Mouse (Mus musculus) adrenal gland, adult 8-10 months (tissue): Measurements from ENCODE around the gene 1700001J03Rik. TPM values are rescaled to one million over a fixed set of nuclear protein-coding genes. Genes with fewer than 3 reads are reported as not detected.
"Not testable (repeated sequence)": the region's sequence is repeated elsewhere in the genome, so short reads cannot be mapped to it uniquely, and the experiment has no call there.

Experiments
- DNase-seq: peaks from one replicate; pipeline ENCODE4 v3.0.0; 2022
- total RNA-seq, 4 experiments: library from RNA; stranded (reverse); gene quantifications; 2 replicates each; pipeline ENCODE4 v1.2.4; 2022

Gene 1700001J03Rik
- total RNA-seq, 4 experiments from 2014 or later: 0.44 to 4.3 (median 2.1) TPM

GRCm38 (mm10) chr5:146188144-146188543, 3.0 kb upstream of the 1700001J03Rik start:
- DNase-seq: no peak

- peak; percentile 31 for DNase-seq
Measured at GRCm38 (mm10) chr5:146187441-146187840, 2.3 kb upstream of the 1700001J03Rik start.

GRCm38 (mm10) chr5:146172744-146173143, 12.4 kb downstream of the 1700001J03Rik start:
- DNase-seq: peak; percentile 10

GRCm38 (mm10) chr5:146170621-146171020, 14.5 kb downstream of the 1700001J03Rik start, which contains the start of gene Gm6309:
Gene Gm6309, minus strand, starts transcription at chr5:146170721.
- DNase-seq: not testable (repeated sequence)

GRCm38 (mm10) chr5:146160439-146160838, 24.7 kb downstream of the 1700001J03Rik start, which contains the start of gene Gm5565:
Gene Gm5565, minus strand, starts transcription at chr5:146160539.
- DNase-seq: not testable (repeated sequence)

- not testable (repeated sequence) for DNase-seq
Measured at GRCm38 (mm10) chr5:146158326-146158725, 26.8 kb downstream of the 1700001J03Rik start.

GRCm38 (mm10) chr5:146150454-146150853, 34.6 kb downstream of the 1700001J03Rik start:
- no peak for DNase-seq

- DNase-seq: no peak
Measured at GRCm38 (mm10) chr5:146147903-146148302, 37.2 kb downstream of the 1700001J03Rik start.

Other genes with a start within 250 kb of the 1700001J03Rik start
- under 1 TPM in 2 of 4 experiments, not detected in 2; 0.54 to 0.55 TPM for gene Cyp3a25, start 175.7 kb downstream of the 1700001J03Rik start, total RNA-seq
- gene Cyp3a59, start 106.0 kb downstream of the 1700001J03Rik start, total RNA-seq: not detected
- not detected for gene Gm5565, start 24.8 kb downstream of the 1700001J03Rik start, total RNA-seq
- gene Gm6309, start 14.6 kb downstream of the 1700001J03Rik start, total RNA-seq: not detected
- gene Rnf6, start 36.3 kb upstream of the 1700001J03Rik start, total RNA-seq: 10 to 100 TPM; 48.8 to 67.7 (median 62.8) TPM
- 10 to 100 TPM; 49.4 to 93.5 (median 75.7) TPM for gene Cdk8, start 45.9 kb upstream of the 1700001J03Rik start, total RNA-seq
- gene Wasf3, start 199.7 kb upstream of the 1700001J03Rik start, total RNA-seq: 10 to 100 TPM; 23.8 to 26.9 (median 25.3) TPM